Mouse (Mus musculus) 3T3-L1 (cell line): Measurements from ENCODE around the gene Zbtb42.

Experiments
- DNase-seq: peaks from one replicate; pipeline ENCODE4 v3.0.0-alpha.2; 2015; ENCODE audit warnings: low read depth, low spot score

Gene Zbtb42

GRCm38 (mm10) chr12:112661327-112661605 is 17.4 kb upstream of the Zbtb42 start:
- no peak for DNase-seq

GRCm38 (mm10) chr12:112661851-112662250 is 16.8 kb upstream of the Zbtb42 start:
- DNase-seq, result no peak

- no peak for DNase-seq
These were observed 15.3 kb upstream of the Zbtb42 start for GRCm38 (mm10) chr12:112663303-112663702.

GRCm38 (mm10) chr12:112663716-112664115 is 14.9 kb upstream of the Zbtb42 start:
- DNase-seq, result no peak

- no peak for DNase-seq
These were observed 14.5 kb upstream of the Zbtb42 start for GRCm38 (mm10) chr12:112664124-112664523.

GRCm38 (mm10) chr12:112664656-112665055 is 14.0 kb upstream of the Zbtb42 start:
- DNase-seq, result no peak

GRCm38 (mm10) chr12:112665445-112665844 is 13.2 kb upstream of the Zbtb42 start:
- no peak for DNase-seq

- no peak for DNase-seq
These were observed 12.6 kb upstream of the Zbtb42 start for GRCm38 (mm10) chr12:112665881-112666544.

- no peak for DNase-seq
These were observed 10.9 kb upstream of the Zbtb42 start for GRCm38 (mm10) chr12:112667619-112668297.

GRCm38 (mm10) chr12:112670718-112671393 is 7.8 kb upstream of the Zbtb42 start:
- peak; percentile 44 for DNase-seq

- peak; percentile 49 for DNase-seq
These were observed 6.7 kb upstream of the Zbtb42 start for GRCm38 (mm10) chr12:112671891-112672290.

- DNase-seq, result peak; percentile 73
These were observed 5.7 kb upstream of the Zbtb42 start for GRCm38 (mm10) chr12:112672744-112673575.

- no peak for DNase-seq
These were observed 5.0 kb upstream of the Zbtb42 start for GRCm38 (mm10) chr12:112673576-112674091.

- DNase-seq, result peak; percentile 86
These were observed 4.3 kb upstream of the Zbtb42 start, which contains the start of gene Akt1 for GRCm38 (mm10) chr12:112674132-112675011. Akt1 (minus strand) TSS chr12:112674884.

- peak; percentile 96 for DNase-seq
These were observed 3.2 kb upstream of the Zbtb42 start for GRCm38 (mm10) chr12:112675245-112676035.

- DNase-seq, result no peak
These were observed 1.6 kb upstream of the Zbtb42 start for GRCm38 (mm10) chr12:112677076-112677475.

- no peak for DNase-seq
These were observed 579 bp upstream of the Zbtb42 start for GRCm38 (mm10) chr12:112677943-112678554.

GRCm38 (mm10) chr12:112679027-112679996 is 684 bp downstream of the Zbtb42 start:
- DNase-seq, result no peak
